Mouse (Mus musculus) naive thymus-derived CD4-positive, alpha-beta T cell, adult 2 months (primary cell): ENCODE results near the gene Gm21775.
"Not testable (repeated sequence)": the region's sequence is repeated elsewhere in the genome, so short reads cannot be mapped to it uniquely, and the experiment has no call there.

Source experiments
- DNase-seq: peaks from one replicate; pipeline ENCODE4 v3.0.0-alpha.2; 2011; ENCODE audit warnings: low read depth

The Gm21775 gene

DNA sequence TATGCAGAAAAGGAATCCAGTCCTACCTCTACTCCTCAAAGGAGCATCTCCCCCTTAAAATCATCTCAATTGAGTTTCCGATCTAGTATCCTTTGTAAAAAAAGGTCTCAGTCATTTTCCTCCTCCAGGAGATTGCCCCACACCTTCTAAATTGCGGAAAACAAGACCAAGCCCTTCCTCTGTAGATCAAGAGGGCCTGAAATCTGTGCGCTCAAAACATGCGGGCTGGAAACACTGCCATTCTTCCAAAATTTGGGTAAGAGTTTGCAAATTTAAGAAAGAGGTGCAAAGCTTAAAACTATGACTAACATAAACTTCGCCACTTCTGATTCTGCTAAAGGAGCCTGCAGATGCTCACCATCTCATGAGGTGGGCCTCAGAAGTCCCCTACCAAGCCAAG lies at the start of gene Gm21775:
Gm21775 (plus strand) TSS at position 301 of the 400 bp plus-strand sequence.
- not testable (repeated sequence) for DNase-seq

- not testable (repeated sequence) for DNase-seq
These were observed 17.3 kb upstream of the Gm21775 start, which contains the start of gene Gm20737 for GRCm38 (mm10) chrY:10535942-10536341. TSS of gene Gm20737 (minus strand) at chrY:10536042.
